9 mouse cellular contexts compared by ENCODE assay signal in the genomic region with DNA sequence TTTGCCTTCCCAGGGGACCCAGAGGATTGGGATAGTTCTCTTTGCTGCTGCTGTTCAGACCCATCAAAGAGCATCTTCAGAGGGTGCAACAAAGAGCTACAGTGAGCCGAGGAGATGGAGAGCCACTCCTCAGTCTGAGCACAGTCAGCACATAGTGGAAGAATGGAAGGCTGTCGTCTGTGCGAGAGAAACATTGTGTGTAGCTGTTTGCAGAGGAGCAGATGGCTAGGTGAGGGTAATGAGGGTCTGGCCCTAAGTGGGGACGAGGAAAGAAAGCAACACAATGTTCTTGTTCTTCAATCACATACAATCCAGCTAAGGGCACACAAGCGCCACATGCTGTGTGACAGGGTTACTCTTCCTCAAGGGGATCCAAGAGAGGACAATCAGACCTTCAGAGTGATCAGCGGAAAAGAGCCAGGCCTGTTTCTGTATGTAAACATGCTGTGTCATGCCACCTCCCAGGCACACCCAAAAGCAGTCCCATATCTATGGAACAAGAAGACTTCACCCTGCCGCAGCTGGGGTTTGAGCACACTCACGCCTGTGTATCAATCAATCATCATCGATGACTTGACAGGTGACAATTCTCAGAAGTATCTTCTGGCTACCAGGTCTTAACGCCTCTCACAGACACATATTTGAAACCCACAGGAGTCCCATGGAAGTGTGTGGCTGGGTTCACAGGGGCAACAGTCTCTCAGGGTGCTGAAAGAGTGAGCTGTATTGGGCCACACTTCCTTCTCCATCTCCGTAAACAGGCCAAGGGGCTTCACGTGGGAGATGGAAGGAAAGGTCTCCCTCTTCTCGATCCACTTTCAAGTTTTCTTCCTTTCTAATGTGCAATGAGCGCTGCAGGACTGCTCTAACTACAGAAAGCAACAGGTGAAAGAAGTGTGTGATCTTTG. TPM values are rescaled to one million over a fixed set of nuclear protein-coding genes. Genes with fewer than 3 reads are reported as not detected.
DNase-seq lines count a peak whose midpoint lies in the region; ATAC-seq and TF ChIP-seq lines count a peak whose summit lies in the region.
"Had no signal": no experiment of that assay in that cellular context is flagged by ENCODE, and none has a peak within 500 bp of the region (broad histone marks: within the 10 kb centered on the region; RNA-seq: fewer than 3 reads in every experiment).

No protein-coding gene starts in this region.

- no peak overlapping the region for H3K4me2 ChIP-seq in kidney, embryonic 15.5 days
- H3K4me2 ChIP-seq in liver, postnatal 0 days (ENCODE audit: low read depth, low read length) = peak overlapping the region; percentile 38

- TF ChIP-seq POLR2A in kidney, adult 2 months (IDR thresholded peaks at IDR 0.05; ENCODE audit: low read depth, low read length) = no peak
- TF ChIP-seq POLR2A in MEL (IDR thresholded peaks at IDR 0.05; ENCODE audit: control insufficient read depth in 1 of 2, insufficient read depth in 1 of 2, low read depth in 1 of 2, low read length in 2 of 2, poor library complexity in 1 of 2) = no peak

- DNase-seq in kidney, adult 2 months = no peak
- DNase-seq in MEL (ENCODE audit: low read depth, low spot score) = peak; percentile 53
- DNase-seq in c-Kit-positive CD71-positive TER-119-positive erythroid progenitor cells, embryonic 14.5 days (ENCODE audit: low spot score) = peak; percentile 81
- peak; percentile 70 for DNase-seq in liver, postnatal 0 days
- DNase-seq in ovary, postnatal 14 days (ENCODE audit: low spot score) = no peak
- no peak for DNase-seq in layer of hippocampus, adult 9-11 months
- DNase-seq: gastrocnemius, postnatal 25 days; kidney, adult 9 months had no signal

- 77% methylated on average over 14 of the region's 14 CpGs for WGBS in kidney, embryonic 15.5 days
- WGBS in kidney, adult 2 months = 83% methylated on average over 14 of the region's 14 CpGs
- WGBS in liver, postnatal 0 days (ENCODE audit: insufficient replicate concordance) = 54% methylated on average over 14 of the region's 14 CpGs

- peaks cover 52% of the 10 kb centered on the region for H3K36me3 ChIP-seq in kidney, embryonic 15.5 days
- H3K36me3 ChIP-seq in kidney, adult 2 months (ENCODE audit: control insufficient read depth, insufficient read depth, low read length) = peaks cover 5% of the 10 kb centered on the region
- H3K36me3 ChIP-seq in MEL (ENCODE audit: control insufficient read depth in 1 of 2, insufficient read depth in 2 of 2, low read length in 2 of 2) = peaks cover 0 to 18% of the 10 kb centered on the region in 2 experiments; a peak in 2 of 4 replicates
- H3K36me3 ChIP-seq in liver, postnatal 0 days (replicated peaks; ENCODE audit: insufficient read depth, low read length) = peaks cover 45% of the 10 kb centered on the region

- H3K27me3 ChIP-seq in kidney, embryonic 15.5 days = no peaks in the 10 kb centered on the region
- no peaks in the 10 kb centered on the region for H3K27me3 ChIP-seq in kidney, adult 2 months (replicated peaks; ENCODE audit: control insufficient read depth, insufficient read depth, low read length)
- no peaks in the 10 kb centered on the region for H3K27me3 ChIP-seq in MEL (ENCODE audit: control insufficient read depth in 1 of 2, insufficient read depth in 2 of 2, low read length in 2 of 2)
- H3K27me3 ChIP-seq in liver, postnatal 0 days (ENCODE audit: insufficient read depth, low read length) = no peaks in the 10 kb centered on the region

- H3K9me3 ChIP-seq in kidney, embryonic 15.5 days (replicated peaks) = no peaks in the 10 kb centered on the region
- no peaks in the 10 kb centered on the region for H3K9me3 ChIP-seq in MEL (replicated peaks; ENCODE audit: insufficient read depth, low read length)
- H3K9me3 ChIP-seq in liver, postnatal 0 days (ENCODE audit: low read length) = no peaks in the 10 kb centered on the region

- H3K79me2 ChIP-seq in MEL (ENCODE audit: control insufficient read depth, insufficient read depth, low read length, poor library complexity) = no peaks in the 10 kb centered on the region

- TF ChIP-seq CTCF in kidney, adult 2 months (conservative IDR thresholded peaks at IDR 0.05; ENCODE audit: insufficient read depth, insufficient read length, low read depth, low read length) = no peak
- no peak for TF ChIP-seq CTCF in MEL (IDR thresholded peaks at IDR 0.05 in 2 of 3, conservative IDR thresholded peaks at IDR 0.05 in 1 of 3; ENCODE audit: control insufficient read depth in 1 of 3, insufficient read depth in 1 of 3, low read depth in 2 of 3, low read length in 3 of 3, poor library complexity in 1 of 3, severe bottlenecking in 1 of 3)
- TF ChIP-seq CTCF in liver, postnatal 0 days (IDR thresholded peaks at IDR 0.05; ENCODE audit: low read depth) = no peak

- H3K9ac ChIP-seq in kidney, embryonic 15.5 days = no peak overlapping the region
- H3K9ac ChIP-seq in MEL (ENCODE audit: control insufficient read depth, low read depth, low read length, poor library complexity, severe bottlenecking) = no peak overlapping the region
- peak overlapping the region; percentile 41; the same call in 1 of the 2 replicates for H3K9ac ChIP-seq in liver, postnatal 0 days (replicated peaks)

- peak in 1 of 2 experiments; percentile 45; a peak in 2 of 4 replicates for TF ChIP-seq EP300 in MEL (IDR thresholded peaks at IDR 0.05; ENCODE audit: low read depth in 1 of 2, low read length in 2 of 2)
- TF ChIP-seq EP300 in liver, postnatal 0 days (IDR thresholded peaks at IDR 0.05; ENCODE audit: low read depth) = peak; percentile 88

- no peak overlapping the region for H3K4me3 ChIP-seq in kidney, embryonic 15.5 days (replicated peaks)
- no peak overlapping the region for H3K4me3 ChIP-seq in kidney, adult 2 months (ENCODE audit: insufficient read depth, low read depth, low read length)
- no peak overlapping the region for H3K4me3 ChIP-seq in MEL (ENCODE audit: control insufficient read depth in 1 of 2, insufficient read depth in 1 of 2, low read depth in 2 of 2, low read length in 2 of 2)
- H3K4me3 ChIP-seq in liver, postnatal 0 days (ENCODE audit: low read depth, low read length) = no peak overlapping the region

- TF ChIP-seq RAD21 in MEL (IDR thresholded peaks at IDR 0.05; ENCODE audit: low read depth, low read length) = no peak

- ATAC-seq in kidney, embryonic 15.5 days (replicated peaks; ENCODE audit: low FRiP score) = no peak; the same call in 1 of the 2 replicates
- peak; percentile 95 for ATAC-seq in liver, postnatal 0 days

- H3K27ac ChIP-seq in kidney, embryonic 15.5 days = peak overlapping the region; percentile 66
- no peak overlapping the region for H3K27ac ChIP-seq in kidney, adult 2 months (ENCODE audit: insufficient read depth, low read depth, low read length)
- peak overlapping the region; percentile 48 for H3K27ac ChIP-seq in MEL (ENCODE audit: control insufficient read depth, low read depth, low read length)
- H3K27ac ChIP-seq in liver, postnatal 0 days (ENCODE audit: low read depth) = peak overlapping the region; percentile 90

- peaks cover 56% of the 10 kb centered on the region for H3K4me1 ChIP-seq in kidney, embryonic 15.5 days
- H3K4me1 ChIP-seq in kidney, adult 2 months (ENCODE audit: control insufficient read depth, insufficient read depth, low read length) = peaks cover 41% of the 10 kb centered on the region
- peaks cover 9 to 18% of the 10 kb centered on the region in 2 experiments for H3K4me1 ChIP-seq in MEL (ENCODE audit: control insufficient read depth in 1 of 2, insufficient read depth in 2 of 2, low read length in 2 of 2)
- peaks cover 46% of the 10 kb centered on the region for H3K4me1 ChIP-seq in liver, postnatal 0 days (ENCODE audit: insufficient read depth)

TF ChIP-seq in MEL, 35 proteins besides CTCF, POLR2A, EP300 and RAD21:
- TF ChIP-seq CHD1 (IDR thresholded peaks at IDR 0.05; ENCODE audit: low read depth, low read length) (no peak), SIN3A (IDR thresholded peaks at IDR 0.05; ENCODE audit: low read length) (0 out of 2 replicates have a peak, but pooled peaks have one; percentile 14), BHLHE40 (IDR thresholded peaks at IDR 0.05; ENCODE audit: borderline replicate concordance, low read depth, low read length) (peak; percentile 16; the same call in 1 of the 2 replicates), MAX (IDR thresholded peaks at IDR 0.05; ENCODE audit: low read length) (no peak), MAZ (IDR thresholded peaks at IDR 0.05; ENCODE audit: low read depth, low read length) (no peak), TCF12 (IDR thresholded peaks at IDR 0.05; ENCODE audit: low read depth, low read length) (peak; percentile 21; the same call in 1 of the 2 replicates), ETS1 (IDR thresholded peaks at IDR 0.05; ENCODE audit: low read depth, low read length) (peak; percentile 48; the same call in 1 of the 2 replicates), JUND (IDR thresholded peaks at IDR 0.05; ENCODE audit: low read depth, low read length) (no peak)
TF ChIP-seq in MEL: peak in this region for 4.

RNA-seq across cellular contexts. Expression of gene Slc35b4, which starts 19.8 kb away (rescaled TPM):
- polyA plus RNA-seq in kidney, embryonic 15.5 days (2015; fragmentation: Nextera tagmentation; extraction: Ambion mirVana) = 63.8 and 64.4 TPM in 2 replicates
- 88.5 and 90.9 TPM in 2 replicates for polyA plus RNA-seq in kidney, adult 2 months (2012; rRNA removed)
- total RNA-seq in MEL (2012; rRNA removed) = 5.4 and 6.1 TPM in 2 replicates
- 10 to 100 TPM in 1 of 2 experiments, not detected in 1; 10.7 TPM for polyA plus RNA-seq in MEL (2012; ENCODE audit: insufficient read depth in 1 of 2, insufficient read length in 2 of 2, low read depth in 1 of 2, low replicate concordance in 2 of 2, missing spikeins in 1 of 2)
- 13.4 and 15.6 TPM in 2 replicates for polyA plus RNA-seq in liver, postnatal 0 days (2015; fragmentation: Nextera tagmentation; extraction: Ambion mirVana)

Comparison
In these comparisons a context has a peak if more than half of its experiments do, and no peak if none do; other contexts are left out.
1. DNase-seq: peak in MEL (single experiment), c-Kit-positive CD71-positive TER-119-positive erythroid progenitor cells, embryonic 14.5 days (single experiment) and liver, postnatal 0 days (single experiment); none in kidney, adult 2 months (single experiment), ovary, postnatal 14 days (single experiment) and layer of hippocampus, adult 9-11 months (single experiment).